Mouse (Mus musculus) erythroblast, adult 5-6 weeks (primary cell): ENCODE results near the gene Stag3. TPM values are rescaled to one million over a fixed set of nuclear protein-coding genes. Genes with fewer than 3 reads are reported as not detected.

Source experiments
- ATAC-seq: replicated peaks from 2 replicates; pipeline ENCODE4 v1.8.0; 2016; ENCODE audit warnings: moderate number of reproducible peaks, mild to moderate bottlenecking, moderate TSS enrichment, inconsistent platforms; ENCODE audit not compliant: poor library complexity, low FRiP score, severe bottlenecking
- total RNA-seq, 2 experiments: library from RNA; stranded (forward) in 1 of 2; stranded (reverse) in 1 of 2; fragments of 150-400 nt in 1 of 2; fragments of 200-764, 138-1000 nt in 1 of 2; gene quantifications; 2 replicates each; pipeline versions ENCODE4 v1.2.3 to v1.2.4; 2015 to 2017; ENCODE audit warnings: low replicate concordance in 2 of 2

The Stag3 gene
- total RNA-seq, 2 experiments from 2014 or later = 9.0 to 10.9 TPM

- no peak for ATAC-seq
These were observed 14.3 kb upstream of the Stag3 start for GRCm38 (mm10) chr5:138265712-138266111.

GRCm38 (mm10) chr5:138267114-138267513 is 12.9 kb upstream of the Stag3 start:
- ATAC-seq = no peak

GRCm38 (mm10) chr5:138268980-138269379 is 11.1 kb upstream of the Stag3 start:
- ATAC-seq = no peak

GRCm38 (mm10) chr5:138271232-138271631 is 8.8 kb upstream of the Stag3 start:
- no peak for ATAC-seq

- no peak for ATAC-seq
These were observed 7.6 kb upstream of the Stag3 start, which contains the start of gene Gal3st4 for GRCm38 (mm10) chr5:138272409-138272923. Gene Gal3st4, minus strand, starts transcription at chr5:138272840.

GRCm38 (mm10) chr5:138274186-138274585 is 5.9 kb upstream of the Stag3 start:
- ATAC-seq = no peak

- no peak for ATAC-seq
These were observed 4.6 kb upstream of the Stag3 start for GRCm38 (mm10) chr5:138275216-138276050.

- ATAC-seq = no peak
These were observed 2.0 kb upstream of the Stag3 start for GRCm38 (mm10) chr5:138277994-138278393.

- no peak for ATAC-seq
These were observed 357 bp downstream of the Stag3 start for GRCm38 (mm10) chr5:138280425-138280768.

- ATAC-seq = no peak
These were observed 789 bp downstream of the Stag3 start for GRCm38 (mm10) chr5:138280829-138281228.

GRCm38 (mm10) chr5:138281798-138282197 is 1.8 kb downstream of the Stag3 start:
- ATAC-seq = no peak

- no peak for ATAC-seq
These were observed 3.5 kb downstream of the Stag3 start for GRCm38 (mm10) chr5:138283540-138283939.

- no peak for ATAC-seq
These were observed 7.8 kb downstream of the Stag3 start for GRCm38 (mm10) chr5:138287861-138288260.

GRCm38 (mm10) chr5:138291638-138292037 is 11.6 kb downstream of the Stag3 start:
- no peak for ATAC-seq

GRCm38 (mm10) chr5:138294158-138294557 is 14.1 kb downstream of the Stag3 start:
- no peak for ATAC-seq

- no peak for ATAC-seq
These were observed 19.6 kb downstream of the Stag3 start for GRCm38 (mm10) chr5:138299613-138300012.

- ATAC-seq = no peak
These were observed 32.8 kb downstream of the Stag3 start for GRCm38 (mm10) chr5:138312795-138313194.

GRCm38 (mm10) chr5:138341661-138342060 is 61.6 kb downstream of the Stag3 start, which contains the start of gene Pvrig:
Gene Pvrig, plus strand, starts transcription at chr5:138341961.
- ATAC-seq = no peak

- no peak for ATAC-seq
These were observed 63.2 kb downstream of the Stag3 start for GRCm38 (mm10) chr5:138343216-138343615.
